Mouse (Mus musculus) E14TG2a.4 (cell line): ENCODE data around the gene Htr2a.

ENCODE experiments used
- CTCF ChIP-seq: conservative IDR thresholded peaks from 2 replicates; pipeline ENCODE4 v1.5.1; 2014; ENCODE audit warnings: low read length
- NANOG ChIP-seq: IDR thresholded peaks from 2 replicates; pipeline ENCODE4 v1.6.1; 2014; ENCODE audit warnings: borderline replicate concordance, low read length, mixed read lengths
- POU5F1 ChIP-seq: IDR thresholded peaks from 2 replicates; pipeline ENCODE4 v1.6.1; 2014; ENCODE audit warnings: low read length, borderline replicate concordance

GRCm38 (mm10) chr14:74736850-74737249, 96.2 kb downstream of the Htr2a start:
- TF ChIP-seq CTCF = no peak
- no peak for TF ChIP-seq POU5F1
- no peak for TF ChIP-seq NANOG
